Mouse (Mus musculus) embryo, embryonic 10.5 days (tissue): Measurements from ENCODE around the gene Kri1.

Experiments
- DNase-seq: peaks from one replicate; pipeline ENCODE4 v3.0.0-alpha.2; 2015; ENCODE audit warnings: low spot score

Kri1 gene

GRCm38 (mm10) chr9:21315421-21315820 is 27.7 kb upstream of the Kri1 start:
- no peak for DNase-seq

- no peak for DNase-seq
Observed at GRCm38 (mm10) chr9:21314367-21315140, 26.8 kb upstream of the Kri1 start.

GRCm38 (mm10) chr9:21313394-21313793 is 25.6 kb upstream of the Kri1 start:
- peak; percentile 94 for DNase-seq

GRCm38 (mm10) chr9:21312134-21312533 is 24.4 kb upstream of the Kri1 start, which contains the start of gene Ap1m2:
Ap1m2 (minus strand) TSS chr9:21312337.
- no peak for DNase-seq

- no peak for DNase-seq
Observed at GRCm38 (mm10) chr9:21311695-21312094, 23.9 kb upstream of the Kri1 start.

GRCm38 (mm10) chr9:21309150-21309741 is 21.5 kb upstream of the Kri1 start:
- DNase-seq, result no peak

GRCm38 (mm10) chr9:21305065-21305464 is 17.3 kb upstream of the Kri1 start:
- DNase-seq, result no peak

GRCm38 (mm10) chr9:21299014-21299413 is 11.2 kb upstream of the Kri1 start:
- DNase-seq, result no peak

GRCm38 (mm10) chr9:21292271-21292670 is 4.5 kb upstream of the Kri1 start:
- no peak for DNase-seq

GRCm38 (mm10) chr9:21291868-21292267 is 4.1 kb upstream of the Kri1 start:
- peak; percentile 35 for DNase-seq

GRCm38 (mm10) chr9:21291022-21291787 is 3.4 kb upstream of the Kri1 start, which contains the start of gene Cdkn2d:
Cdkn2d (minus strand) TSS chr9:21291407.
- peak; percentile 100 for DNase-seq

GRCm38 (mm10) chr9:21290589-21290988 is 2.8 kb upstream of the Kri1 start:
- no peak for DNase-seq

GRCm38 (mm10) chr9:21289337-21289671 is 1.5 kb upstream of the Kri1 start:
- DNase-seq, result no peak

- DNase-seq, result no peak
Observed at GRCm38 (mm10) chr9:21288404-21289336, 901 bp upstream of the Kri1 start.

- no peak for DNase-seq
Observed at GRCm38 (mm10) chr9:21286753-21287152, 1.0 kb downstream of the Kri1 start.

- no peak for DNase-seq
Observed at GRCm38 (mm10) chr9:21283994-21284393, 3.8 kb downstream of the Kri1 start.

GRCm38 (mm10) chr9:21283591-21283990 is 4.2 kb downstream of the Kri1 start:
- no peak for DNase-seq

GRCm38 (mm10) chr9:21277776-21278175 is 10.0 kb downstream of the Kri1 start:
- no peak for DNase-seq

- DNase-seq, result no peak
Observed at GRCm38 (mm10) chr9:21276307-21276706, 11.5 kb downstream of the Kri1 start.

GRCm38 (mm10) chr9:21275727-21276126 is 12.0 kb downstream of the Kri1 start:
- no peak for DNase-seq

GRCm38 (mm10) chr9:21275013-21275710 is 12.6 kb downstream of the Kri1 start:
- no peak for DNase-seq
